Mouse (Mus musculus) lung, embryonic 14.5 days (tissue): ENCODE data around the gene Epor. TPM values are rescaled to one million over a fixed set of nuclear protein-coding genes. Genes with fewer than 3 reads are reported as not detected.

ENCODE experiments used
- ATAC-seq: fragments of 200-750 bp; cut with Nextera tagmentation; 2 replicates; pipeline ENCODE4 v1.8.0; 2017; ENCODE audit warnings: mild to moderate bottlenecking, moderate TSS enrichment, moderate library complexity; ENCODE audit not compliant: insufficient read depth
- DNase-seq: peaks from one replicate; pipeline ENCODE4 v3.0.0-alpha.2; 2015
- H3K27ac ChIP-seq: fragments of 300-500 bp; sonication (generic); 2 replicates; pipeline ENCODE4 v1.5.1; 2014; ENCODE audit warnings: low read depth, mild to moderate bottlenecking, moderate library complexity
- H3K27me3 ChIP-seq: fragments of 300-500 bp; sonication (generic); 2 replicates; pipeline ENCODE4 v1.6.1; 2014; ENCODE audit warnings: low read length, control low read depth; ENCODE audit not compliant: insufficient read depth
- H3K36me3 ChIP-seq: fragments of 300-500 bp; sonication (generic); 2 replicates; pipeline ENCODE4 v1.6.1; 2014; ENCODE audit warnings: control low read depth; ENCODE audit not compliant: insufficient read depth
- H3K4me1 ChIP-seq: fragments of 300-500 bp; sonication (generic); 2 replicates; pipeline ENCODE4 v1.6.1; 2014; ENCODE audit warnings: antibody characterized with exemption, control low read depth; ENCODE audit not compliant: insufficient read depth
- H3K4me2 ChIP-seq: fragments of 300-500 bp; sonication (generic); 2 replicates; pipeline ENCODE4 v1.6.1; 2014; ENCODE audit warnings: mild to moderate bottlenecking
- H3K4me3 ChIP-seq: fragments of 300-500 bp; sonication (generic); 2 replicates; pipeline ENCODE4 v1.5.1; 2014; ENCODE audit warnings: low read depth, low read length
- H3K9ac ChIP-seq: fragments of 300-500 bp; sonication (generic); 2 replicates; pipeline ENCODE4 v1.6.1; 2014
- H3K9me3 ChIP-seq: fragments of 300-500 bp; sonication (generic); 2 replicates; pipeline ENCODE4 v1.6.1; 2016; ENCODE audit warnings: low read depth, low read length, control low read depth
- CTCF ChIP-seq: IDR thresholded peaks from 2 replicates; pipeline ENCODE4 v1.5.1; 2016; ENCODE audit warnings: antibody characterized with exemption, low read depth
- WGBS: fragments of 180-500 bp; shearing (Covaris S2); extraction: QIAGEN DNeasy Blood & Tissue Kit; methylation state at CpG from one replicate; pipeline ENCODE4 v1.1.7; 2014; 5-methylcytosine and 5-hydroxymethylcytosine counted together
- polyA plus RNA-seq: library from polyadenylated mRNA; unstranded; fragments of >200 nt; fragmentation: Nextera tagmentation; extraction: Ambion mirVana; gene quantifications from 2 replicates; pipeline ENCODE4 v1.2.1, GENCODE M21; 2014

Epor gene
- polyA plus RNA-seq, 1 experiment from 2014 or later: 6.4 TPM

- H3K4me2 ChIP-seq: peak overlapping the region; percentile 77
- H3K36me3 ChIP-seq: no peaks in the 10 kb centered on the region; the same call in 1 of the 2 replicates
- peaks cover 28% of the 10 kb centered on the region for H3K27me3 ChIP-seq
- H3K9ac ChIP-seq: peak overlapping the region; percentile 46
- peak; percentile 86 for DNase-seq
- peak overlapping the region; percentile 45 for H3K4me3 ChIP-seq
- peak overlapping the region; percentile 58 for H3K27ac ChIP-seq
- peak; percentile 32; the same call in 1 of the 2 replicates for TF ChIP-seq CTCF
- ATAC-seq: peak; percentile 85
- no peaks in the 10 kb centered on the region for H3K9me3 ChIP-seq
- 3% methylated on average over 34 of the region's 34 CpGs for WGBS
- peaks cover 5% of the 10 kb centered on the region; the same call in 1 of the 2 replicates for H3K4me1 ChIP-seq
Measured at GRCm38 (mm10) chr9:21962416-21963059, 768 bp downstream of the Epor start.

GRCm38 (mm10) chr9:21962010-21962409 is 1.3 kb downstream of the Epor start:
- ATAC-seq (peak; percentile 61), DNase-seq (no peak)
- 2% methylated on average over 15 of the region's 15 CpGs for WGBS

GRCm38 (mm10) chr9:21961366-21961980 is 1.8 kb downstream of the Epor start:
- Histone ChIP-seq H3K27ac (no peak overlapping the region), H3K9ac (peak overlapping the region; percentile 46), H3K4me2 (peak overlapping the region; percentile 77), H3K4me3 (peak overlapping the region; percentile 45), H3K27me3 (peaks cover 28% of the 10 kb centered on the region), H3K36me3 (no peaks in the 10 kb centered on the region; the same call in 1 of the 2 replicates), H3K9me3 (no peaks in the 10 kb centered on the region), H3K4me1 (peaks cover 5% of the 10 kb centered on the region; the same call in 1 of the 2 replicates)
- no peak for TF ChIP-seq CTCF
- DNase-seq: no peak
- WGBS: under 1% methylated on average over 35 of the region's 35 CpGs
- no peak for ATAC-seq

More at GRCm38 (mm10) chr9:21962010-21962409, 1.3 kb downstream of the Epor start:
- TF ChIP-seq CTCF: peak; percentile 31; the same call in 1 of the 2 replicates
- H3K4me2 ChIP-seq: peak overlapping the region; percentile 77
- peak overlapping the region; percentile 46 for H3K9ac ChIP-seq
- H3K36me3 ChIP-seq: no peaks in the 10 kb centered on the region; the same call in 1 of the 2 replicates
- H3K4me3 ChIP-seq: peak overlapping the region; percentile 45
- no peaks in the 10 kb centered on the region for H3K9me3 ChIP-seq
- H3K27me3 ChIP-seq: peaks cover 28% of the 10 kb centered on the region
- H3K27ac ChIP-seq: no peak overlapping the region
- H3K4me1 ChIP-seq: peaks cover 5% of the 10 kb centered on the region; the same call in 1 of the 2 replicates

- H3K9me3 ChIP-seq: no peaks in the 10 kb centered on the region
- peak overlapping the region; percentile 45 for H3K4me3 ChIP-seq
- WGBS: 11% methylated on average over 26 of the region's 26 CpGs
- peaks cover 28% of the 10 kb centered on the region for H3K27me3 ChIP-seq
- H3K4me1 ChIP-seq: peaks cover 5% of the 10 kb centered on the region; the same call in 1 of the 2 replicates
- H3K27ac ChIP-seq: no peak overlapping the region
- ATAC-seq (no peak), DNase-seq (peak; percentile 56)
- no peaks in the 10 kb centered on the region; the same call in 1 of the 2 replicates for H3K36me3 ChIP-seq
- peak; percentile 40 for TF ChIP-seq CTCF
- peak overlapping the region; percentile 77 for H3K4me2 ChIP-seq
- H3K9ac ChIP-seq: no peak overlapping the region
Measured at GRCm38 (mm10) chr9:21960558-21961208, 2.6 kb downstream of the Epor start.

- Histone ChIP-seq H3K4me3 (no peak overlapping the region), H3K27ac (no peak overlapping the region)
Measured at GRCm38 (mm10) chr9:21960135-21960534, 3.2 kb downstream of the Epor start.

GRCm38 (mm10) chr9:21959244-21959643 is 4.1 kb downstream of the Epor start:
- no peaks in the 10 kb centered on the region; the same call in 1 of the 2 replicates for H3K36me3 ChIP-seq
- no peak overlapping the region for H3K9ac ChIP-seq
- H3K4me3 ChIP-seq: no peak overlapping the region
- no peaks in the 10 kb centered on the region for H3K9me3 ChIP-seq
- peaks cover 28% of the 10 kb centered on the region for H3K27me3 ChIP-seq
- ATAC-seq: no peak
- H3K27ac ChIP-seq: no peak overlapping the region
- no peak overlapping the region for H3K4me2 ChIP-seq
- 86% methylated on average over 7 of the region's 7 CpGs for WGBS
- DNase-seq: no peak
- H3K4me1 ChIP-seq: peaks cover 5% of the 10 kb centered on the region; the same call in 1 of the 2 replicates
- no peak for TF ChIP-seq CTCF

More at GRCm38 (mm10) chr9:21960135-21960534, 3.2 kb downstream of the Epor start:
- Histone ChIP-seq H3K36me3 (no peaks in the 10 kb centered on the region; the same call in 1 of the 2 replicates), H3K4me2 (peak overlapping the region; percentile 77; the same call in 1 of the 2 replicates), H3K9me3 (no peaks in the 10 kb centered on the region), H3K4me1 (peaks cover 5% of the 10 kb centered on the region; the same call in 1 of the 2 replicates), H3K27me3 (peaks cover 28% of the 10 kb centered on the region), H3K9ac (no peak overlapping the region)
- WGBS: 42% methylated on average over 9 of the region's 9 CpGs
- TF ChIP-seq CTCF: no peak
- ATAC-seq (no peak), DNase-seq (no peak)
